Mouse (Mus musculus): ENCODE measurements around the gene H1foo. TPM values are rescaled to one million over a fixed set of nuclear protein-coding genes. Genes with fewer than 3 reads are reported as not detected.
A peak's percentile ranks its signal among the peaks of the same experiment; 100 is the strongest.

The H1foo gene
- total RNA-seq, 2 experiments from 2014 or later: not detected

- intact Hi-C loops (cut with DNase I): loop anchor here (2.0 to 5.0 kb wide), 3 partner anchors 47 to 105 kb away; partner anchors contain the start of genes Ift122 and Mbd4
- DNase-seq: no peak
These were observed 12.9 kb downstream of the H1foo start for GRCm38 (mm10) chr6:115957681-115958080.

- intact Hi-C loops (cut with DNase I): loop anchor here (2.0 to 5.0 kb wide), 3 partner anchors 46 to 106 kb away; partner anchors contain the start of genes Ift122 and Mbd4
- no peak for DNase-seq
These were observed 13.7 kb downstream of the H1foo start for GRCm38 (mm10) chr6:115958445-115958844.

GRCm38 (mm10) chr6:115959151-115959691, 14.5 kb downstream of the H1foo start:
- peak; percentile 88 to 93 for DNase-seq
- intact Hi-C loops (cut with DNase I): loop anchor here (2.0 to 5.0 kb wide), 3 partner anchors 46 to 107 kb away; partner anchors contain the start of genes Ift122 and Mbd4

- intact Hi-C loops (cut with DNase I): loop anchor here (2.0 kb wide), 1 partner anchor 46 kb away; no protein-coding TSS in a partner anchor
- no peak for DNase-seq
These were observed 15.6 kb downstream of the H1foo start for GRCm38 (mm10) chr6:115960322-115960721.

- intact Hi-C loops (cut with DNase I): loop anchor here (2.0 kb wide), 2 partner anchors 31 to 47 kb away; no protein-coding TSS in a partner anchor
- DNase-seq: no peak
These were observed 17.0 kb downstream of the H1foo start for GRCm38 (mm10) chr6:115961743-115962142.

GRCm38 (mm10) chr6:115962439-115963085, 17.8 kb downstream of the H1foo start:
- intact Hi-C loops (cut with DNase I): loop anchor here (2.0 kb wide), 1 partner anchor 30 kb away; no protein-coding TSS in a partner anchor
- DNase-seq: no peak

GRCm38 (mm10) chr6:115963656-115964055, 18.9 kb downstream of the H1foo start:
- DNase-seq: no peak
- intact Hi-C loops (cut with DNase I): loop anchor here (2.0 kb wide), 1 partner anchor 29 kb away; no protein-coding TSS in a partner anchor

- intact Hi-C loops (cut with DNase I): no loop called here
- no peak for DNase-seq
These were observed 21.7 kb downstream of the H1foo start for GRCm38 (mm10) chr6:115966227-115966966.

GRCm38 (mm10) chr6:115967291-115967880, 22.6 kb downstream of the H1foo start:
- no peak for DNase-seq
- intact Hi-C loops (cut with DNase I): no loop called here

DNA sequence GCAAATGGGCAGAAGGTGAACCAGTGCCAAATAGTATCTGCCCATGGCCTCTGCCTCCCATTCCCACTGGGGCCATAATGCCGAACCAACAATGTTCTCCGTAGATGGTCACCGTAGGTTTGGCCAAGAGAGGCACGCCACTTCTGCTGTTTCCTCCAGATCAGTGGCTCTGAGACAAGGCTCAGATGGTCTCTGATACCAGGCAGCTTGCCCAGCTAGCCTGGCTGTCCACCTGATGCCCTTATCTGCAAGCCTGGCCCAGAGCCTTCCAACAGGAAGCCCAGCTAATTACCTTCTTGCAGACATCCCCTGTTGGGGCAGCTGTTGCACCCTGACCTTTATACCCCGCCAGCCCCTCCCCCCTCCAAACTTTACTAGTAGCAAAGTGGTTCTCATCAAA, 23.3 kb downstream of the H1foo start:
- intact Hi-C loops (cut with DNase I): no loop called here
- no peak for DNase-seq

GRCm38 (mm10) chr6:115968700-115969099, 24.0 kb downstream of the H1foo start:
- intact Hi-C loops (cut with DNase I): no loop called here
- DNase-seq: no peak

- no peak for DNase-seq
- intact Hi-C loops (cut with DNase I): no loop called here
These were observed 24.4 kb downstream of the H1foo start for GRCm38 (mm10) chr6:115969103-115969502.

GRCm38 (mm10) chr6:115969952-115970351, 25.2 kb downstream of the H1foo start:
- no peak for DNase-seq
- intact Hi-C loops (cut with DNase I): no loop called here

DNA sequence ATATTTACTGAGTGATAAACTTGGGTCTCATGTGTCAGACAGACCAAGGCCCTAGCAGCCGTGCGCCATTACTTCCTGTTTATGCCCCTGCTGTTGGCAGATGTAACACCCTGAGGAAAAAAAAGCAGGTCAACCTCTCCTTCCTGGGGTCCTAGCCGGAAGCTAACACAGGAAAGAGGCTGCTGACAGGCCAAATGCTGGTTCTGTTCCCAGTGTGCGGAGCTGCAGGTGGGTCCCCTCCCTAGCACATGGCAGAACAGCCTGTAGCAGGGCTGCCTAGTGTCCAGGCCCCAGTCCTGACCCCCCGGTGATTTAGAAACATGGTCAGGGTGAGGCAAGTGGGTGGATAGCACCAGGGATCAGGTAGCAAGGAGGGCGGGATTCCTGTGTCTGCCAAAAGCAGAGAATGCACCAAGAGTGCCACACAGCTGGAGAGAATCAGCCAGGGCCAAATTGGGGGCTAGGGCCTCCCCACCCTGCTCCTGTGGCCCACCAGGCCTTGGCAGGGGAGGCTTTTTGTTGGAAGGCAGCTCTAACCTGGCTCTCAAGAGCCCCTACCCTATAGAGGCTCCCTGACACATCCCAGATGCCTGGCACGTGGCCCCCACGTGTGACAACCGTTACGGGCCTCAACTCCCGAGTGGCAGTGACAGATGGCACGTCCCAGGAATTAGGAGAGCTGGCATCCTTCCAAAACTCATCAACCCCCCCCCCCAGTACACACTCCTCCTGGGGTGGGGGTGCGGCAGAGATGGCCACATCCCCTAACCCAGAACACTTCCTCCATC, 26.7 kb downstream of the H1foo start:
- intact Hi-C loops (cut with DNase I): no loop called here
- DNase-seq: no peak

- no peak for DNase-seq
- intact Hi-C loops (cut with DNase I): no loop called here
These were observed 27.5 kb downstream of the H1foo start for GRCm38 (mm10) chr6:115972083-115972764.

DNA sequence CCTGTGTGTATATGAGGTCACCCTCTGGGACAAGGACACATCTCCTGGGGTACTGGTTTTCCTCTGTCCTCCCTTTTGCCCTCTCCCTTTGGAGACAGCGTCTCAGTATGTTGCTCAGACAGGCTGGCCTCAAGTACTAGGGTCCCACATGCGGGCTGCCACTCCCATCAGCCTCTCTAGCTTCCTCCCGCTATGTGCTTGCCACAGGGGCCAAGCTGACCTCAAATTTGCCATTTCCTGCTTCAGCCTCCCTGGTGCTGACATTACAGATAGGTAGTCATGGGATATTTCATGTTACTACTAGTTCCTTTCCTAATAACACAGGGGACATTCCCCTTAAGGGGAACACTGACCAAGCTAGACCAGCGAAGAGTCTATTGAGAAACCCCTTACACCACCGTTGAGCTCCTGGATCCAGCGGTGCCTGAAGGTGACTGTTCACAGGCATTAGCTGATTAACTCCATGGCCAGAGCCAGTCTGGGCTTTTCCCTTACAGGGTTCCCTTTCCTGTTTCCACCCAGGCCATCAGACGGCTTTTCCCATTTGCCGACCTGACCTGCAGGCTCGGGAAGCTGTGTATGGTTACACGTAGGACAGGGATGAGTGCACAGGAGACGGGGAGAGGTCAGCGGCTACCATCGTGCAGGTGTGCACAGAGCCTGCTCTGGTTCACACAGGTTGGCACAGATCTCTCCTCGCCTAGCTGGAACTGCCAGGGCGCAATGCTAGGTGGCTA, 28.6 kb downstream of the H1foo start:
- DNase-seq: no peak
- intact Hi-C loops (cut with DNase I): no loop called here

DNA sequence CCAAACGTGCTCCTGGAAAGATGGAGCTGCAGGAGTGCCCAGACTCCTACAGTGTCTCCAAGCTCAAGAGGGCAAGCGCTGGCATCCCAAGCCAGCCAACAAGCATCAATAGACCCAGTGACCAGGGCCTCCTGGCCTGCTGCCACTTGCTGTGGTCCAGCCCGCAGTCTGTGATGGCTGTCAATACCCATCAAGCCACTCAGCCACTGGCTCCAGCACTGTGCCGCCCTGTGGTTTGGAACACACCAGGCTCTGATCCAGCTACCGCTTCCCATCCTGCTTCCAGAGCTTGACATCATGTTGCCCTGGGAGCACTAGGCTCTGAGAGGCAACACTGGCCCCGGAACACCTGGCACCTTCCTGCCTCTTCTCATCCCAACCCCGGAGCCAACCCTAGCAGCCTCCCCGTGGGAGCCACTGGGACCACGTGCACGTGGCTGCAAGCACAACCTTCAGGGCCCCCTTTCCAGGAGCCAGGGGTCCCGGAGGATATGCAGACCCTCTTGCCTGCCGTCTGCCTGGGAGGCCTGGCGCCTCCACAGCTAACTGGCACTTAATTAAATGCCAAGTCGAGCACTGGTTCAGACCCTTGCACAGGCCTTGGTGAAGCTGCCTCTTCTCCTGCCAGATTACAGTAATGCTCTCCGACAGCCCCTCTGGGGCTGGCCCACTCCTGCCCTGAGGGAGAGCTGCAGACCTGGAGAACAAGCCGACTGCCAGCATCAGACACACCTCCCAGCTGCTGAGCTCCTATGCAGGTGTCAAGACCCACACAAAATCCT, 29.3 kb downstream of the H1foo start:
- no peak for DNase-seq
- intact Hi-C loops (cut with DNase I): no loop called here

GRCm38 (mm10) chr6:115975606-115976005, 30.9 kb downstream of the H1foo start:
- no peak for DNase-seq

More at GRCm38 (mm10) chr6:115975606-115976005, 30.9 kb downstream of the H1foo start:
- intact Hi-C loops (cut with DNase I): no loop called here
